ENCODE assay signal across 8 mouse cellular contexts in genomic region chr2:127788440-127789116, GRCm38 (mm10). TPM values are rescaled to one million over a fixed set of nuclear protein-coding genes. Genes with fewer than 3 reads are reported as not detected.
DNase-seq lines count a peak whose midpoint lies in the region; ATAC-seq lines count a peak whose summit lies in the region.

Nphp1 (minus strand) TSS chr2:127788897.

- peak within 1 kb of the TSS; percentile 59; the same call in 1 of the 2 replicates for H3K27ac ChIP-seq in brown adipose tissue, adult 24 weeks (replicated peaks; ENCODE audit: low read depth, low read length)
- H3K27ac ChIP-seq in heart, embryonic 14.5 days (replicated peaks in 1 of 2; ENCODE audit: control insufficient read depth in 1 of 2, insufficient read depth in 1 of 2, low read depth in 2 of 2, low read length in 2 of 2) = peak within 1 kb of the TSS in 1 of 2 experiments; percentile 70; a peak in 3 of 4 replicates
- H3K27ac ChIP-seq in liver, embryonic 13.5 days = peak within 1 kb of the TSS; percentile 70
- 0 out of 2 replicates have a peak within 1 kb of the TSS, but pooled peaks have one; percentile 50 for H3K27ac ChIP-seq in stomach, embryonic 16.5 days (ENCODE audit: low read length)

- H3K4me1 ChIP-seq in brown adipose tissue, adult 24 weeks (ENCODE audit: control insufficient read depth, insufficient read depth, insufficient read length, low read length) = peaks cover 2% of the 10 kb centered on the region; the same call in 1 of the 2 replicates
- peaks cover 3 to 12% of the 10 kb centered on the region in 2 experiments; a peak in 3 of 4 replicates for H3K4me1 ChIP-seq in heart, embryonic 14.5 days (ENCODE audit: control insufficient read depth in 2 of 2, insufficient read depth in 2 of 2, low read length in 2 of 2)
- H3K4me1 ChIP-seq in liver, embryonic 13.5 days (replicated peaks) = peaks cover 41% of the 10 kb centered on the region
- H3K4me1 ChIP-seq in stomach, embryonic 16.5 days (ENCODE audit: control insufficient read depth, insufficient read depth, low read length) = peaks cover 6% of the 10 kb centered on the region; the same call in 1 of the 2 replicates

- peak within 1 kb of the TSS; percentile 80 for H3K9ac ChIP-seq in heart, embryonic 14.5 days (ENCODE audit: low read length)
- H3K9ac ChIP-seq in liver, embryonic 13.5 days = peak within 1 kb of the TSS; percentile 77
- H3K9ac ChIP-seq in stomach, embryonic 16.5 days (ENCODE audit: low read length) = peak within 1 kb of the TSS; percentile 87

- peak within 1 kb of the TSS; percentile 73 for H3K4me3 ChIP-seq in brown adipose tissue, adult 24 weeks (ENCODE audit: insufficient read depth, low read depth, low read length)
- peak within 1 kb of the TSS; percentile 67 to 88 for H3K4me3 ChIP-seq in heart, embryonic 14.5 days (ENCODE audit: control insufficient read depth in 1 of 2, insufficient read depth in 1 of 2, low read depth in 1 of 2, low read length in 2 of 2)
- H3K4me3 ChIP-seq in liver, embryonic 13.5 days (replicated peaks) = peak within 1 kb of the TSS; percentile 78
- H3K4me3 ChIP-seq in stomach, embryonic 16.5 days (replicated peaks; ENCODE audit: low read length) = peak within 1 kb of the TSS; percentile 86

- ATAC-seq in heart, embryonic 14.5 days (ENCODE audit: insufficient number of reproducible peaks, insufficient read depth, low FRiP score, low read depth) = peak; percentile 74
- peak; percentile 84 for ATAC-seq in liver, embryonic 13.5 days (ENCODE audit: low read depth)
- peak; percentile 78 for ATAC-seq in stomach, embryonic 16.5 days (ENCODE audit: insufficient read depth, low FRiP score)

- H3K27me3 ChIP-seq in heart, embryonic 14.5 days (ENCODE audit: control insufficient read depth, insufficient read depth, low read length) = no peaks in the 10 kb centered on the region
- H3K27me3 ChIP-seq in liver, embryonic 13.5 days = no peaks in the 10 kb centered on the region
- no peaks in the 10 kb centered on the region for H3K27me3 ChIP-seq in stomach, embryonic 16.5 days (ENCODE audit: control insufficient read depth, insufficient read depth, low read length)

- peak within 1 kb of the TSS; percentile 83 for H3K4me2 ChIP-seq in heart, embryonic 14.5 days (ENCODE audit: low read length)
- peak within 1 kb of the TSS; percentile 75 for H3K4me2 ChIP-seq in liver, embryonic 13.5 days
- H3K4me2 ChIP-seq in stomach, embryonic 16.5 days (ENCODE audit: low read depth, low read length) = peak within 1 kb of the TSS; percentile 58

- H3K36me3 ChIP-seq in heart, embryonic 14.5 days (ENCODE audit: control insufficient read depth, insufficient read depth, low read length) = no peaks in the 10 kb centered on the region
- H3K36me3 ChIP-seq in liver, embryonic 13.5 days = no peaks in the 10 kb centered on the region
- H3K36me3 ChIP-seq in stomach, embryonic 16.5 days (ENCODE audit: control insufficient read depth, insufficient read depth, low read length) = no peaks in the 10 kb centered on the region

- under 1% methylated on average over 40 of the region's 40 CpGs for WGBS in heart, embryonic 14.5 days
- WGBS in liver, embryonic 13.5 days (ENCODE audit: insufficient replicate concordance) = under 1% methylated on average over 40 of the region's 40 CpGs
- under 1% methylated on average over 40 of the region's 40 CpGs for WGBS in stomach, embryonic 16.5 days

- peak; percentile 89 for DNase-seq in CD4-positive, CD25-positive, alpha-beta regulatory T cell, adult 2 months (ENCODE audit: low read depth, low spot score)
- peak; percentile 51 for DNase-seq in fibroblast of lung, adult 2 months (ENCODE audit: low read depth)
- peak; percentile 93 for DNase-seq in kidney, postnatal 14 days
- DNase-seq in liver, embryonic 13.5 days = peak; percentile 78
- peak; percentile 84 for DNase-seq in neural tube, embryonic 10.5 days (ENCODE audit: extremely low spot score, low spot score)

- H3K9me3 ChIP-seq in heart, embryonic 14.5 days (ENCODE audit: control insufficient read depth, low read length) = no peaks in the 10 kb centered on the region
- H3K9me3 ChIP-seq in liver, embryonic 13.5 days (replicated peaks) = no peaks in the 10 kb centered on the region
- no peaks in the 10 kb centered on the region for H3K9me3 ChIP-seq in stomach, embryonic 16.5 days (replicated peaks; ENCODE audit: control insufficient read depth, low read length)

RNA-seq across cellular contexts. Expression of gene Nphp1, which starts in this region (rescaled TPM):
- polyA plus RNA-seq in brown adipose tissue, adult 24 weeks (2012; ENCODE audit: insufficient read depth, insufficient read length, missing spikeins) = 24.4 and 28.2 TPM in 2 replicates
- 16.1 and 17.3 TPM in 2 replicates for polyA plus RNA-seq in heart, embryonic 14.5 days (2014; fragmentation: Nextera tagmentation; extraction: Ambion mirVana)
- 7.7 and 9.0 TPM in 2 replicates for polyA plus RNA-seq in liver, embryonic 13.5 days (2015; fragmentation: Nextera tagmentation; extraction: Ambion mirVana)
- 28.3 and 36.2 TPM in 2 replicates for polyA plus RNA-seq in stomach, embryonic 16.5 days (2015; fragmentation: Nextera tagmentation; extraction: Ambion mirVana)
